Mouse (Mus musculus) midbrain, embryonic 13.5 days (tissue): Measurements from ENCODE around the gene Slc29a2. TPM values are rescaled to one million over a fixed set of nuclear protein-coding genes. Genes with fewer than 3 reads are reported as not detected.

Experiments used
- ATAC-seq: fragments of 200-750 bp; cut with Nextera tagmentation; 2 replicates; pipeline ENCODE4 v1.8.0; 2017; ENCODE audit warnings: mild to moderate bottlenecking, moderate TSS enrichment, moderate library complexity
- H3K27ac ChIP-seq: fragments of 300-500 bp; sonication (generic); 2 replicates; pipeline ENCODE4 v1.5.1; 2015; ENCODE audit warnings: inconsistent platforms, mild to moderate bottlenecking, moderate library complexity
- H3K27me3 ChIP-seq: fragments of 300-500 bp; sonication (generic); 2 replicates; pipeline ENCODE4 v1.6.1; 2015; ENCODE audit warnings: mild to moderate bottlenecking, inconsistent platforms
- H3K36me3 ChIP-seq: fragments of 300-500 bp; sonication (generic); 2 replicates; pipeline ENCODE4 v1.6.1; 2015; ENCODE audit warnings: mild to moderate bottlenecking, inconsistent platforms
- H3K4me1 ChIP-seq: fragments of 300-500 bp; sonication (generic); replicated peaks from 2 replicates; pipeline ENCODE4 v1.6.1; 2015; ENCODE audit warnings: inconsistent platforms
- H3K4me2 ChIP-seq: fragments of 300-500 bp; sonication (generic); replicated peaks from 2 replicates; pipeline ENCODE4 v1.6.1; 2015; ENCODE audit warnings: moderate library complexity, mild to moderate bottlenecking, inconsistent platforms
- H3K4me3 ChIP-seq: fragments of 300-500 bp; sonication (generic); replicated peaks from 2 replicates; pipeline ENCODE4 v1.5.1; 2015; ENCODE audit warnings: mild to moderate bottlenecking, inconsistent platforms
- H3K9ac ChIP-seq: fragments of 300-500 bp; sonication (generic); replicated peaks from 2 replicates; pipeline ENCODE4 v1.6.1; 2015; ENCODE audit warnings: mild to moderate bottlenecking, inconsistent platforms
- H3K9me3 ChIP-seq: fragments of 300-500 bp; sonication (generic); 2 replicates; pipeline ENCODE4 v1.6.1; 2016; ENCODE audit warnings: mild to moderate bottlenecking, inconsistent platforms
- WGBS: fragments of 180-500 bp; shearing (Covaris S2); methylation state at CpG from one replicate; pipeline ENCODE4 v1.1.7; 2015; 5-methylcytosine and 5-hydroxymethylcytosine counted together
- polyA plus RNA-seq: library from polyadenylated mRNA; unstranded; fragments of >200 nt; fragmentation: Nextera tagmentation; extraction: Ambion mirVana; gene quantifications from 2 replicates; pipeline ENCODE4 v1.2.1, GENCODE M21; 2015

The Slc29a2 gene
- polyA plus RNA-seq, 1 experiment from 2014 or later, result 7.8 TPM

GRCm38 (mm10) chr19:5062446-5062845, 38.8 kb downstream of the Slc29a2 start:
- H3K27ac ChIP-seq, result no peak overlapping the region
- no peak overlapping the region for H3K4me3 ChIP-seq
- ATAC-seq, result no peak
- no peaks in the 10 kb centered on the region for H3K36me3 ChIP-seq
- no peak overlapping the region for H3K4me2 ChIP-seq
- H3K9me3 ChIP-seq, result no peaks in the 10 kb centered on the region
- H3K9ac ChIP-seq, result no peak overlapping the region
- H3K27me3 ChIP-seq, result peaks cover 30% of the 10 kb centered on the region
- H3K4me1 ChIP-seq, result peaks cover 28% of the 10 kb centered on the region
- WGBS, result 81% methylated on average over 6 of the region's 6 CpGs

GRCm38 (mm10) chr19:5065104-5065503, 41.4 kb downstream of the Slc29a2 start:
- no peak for ATAC-seq
- Histone ChIP-seq H3K4me2 (no peak overlapping the region), H3K9me3 (no peaks in the 10 kb centered on the region), H3K36me3 (no peaks in the 10 kb centered on the region), H3K27ac (no peak overlapping the region), H3K9ac (0 out of 2 replicates have a peak overlapping the region, but pooled peaks have one; percentile 19), H3K27me3 (peaks cover 51% of the 10 kb centered on the region), H3K4me3 (no peak overlapping the region), H3K4me1 (peaks cover 33% of the 10 kb centered on the region)
- 75% methylated on average over 7 of the region's 7 CpGs for WGBS

DNA sequence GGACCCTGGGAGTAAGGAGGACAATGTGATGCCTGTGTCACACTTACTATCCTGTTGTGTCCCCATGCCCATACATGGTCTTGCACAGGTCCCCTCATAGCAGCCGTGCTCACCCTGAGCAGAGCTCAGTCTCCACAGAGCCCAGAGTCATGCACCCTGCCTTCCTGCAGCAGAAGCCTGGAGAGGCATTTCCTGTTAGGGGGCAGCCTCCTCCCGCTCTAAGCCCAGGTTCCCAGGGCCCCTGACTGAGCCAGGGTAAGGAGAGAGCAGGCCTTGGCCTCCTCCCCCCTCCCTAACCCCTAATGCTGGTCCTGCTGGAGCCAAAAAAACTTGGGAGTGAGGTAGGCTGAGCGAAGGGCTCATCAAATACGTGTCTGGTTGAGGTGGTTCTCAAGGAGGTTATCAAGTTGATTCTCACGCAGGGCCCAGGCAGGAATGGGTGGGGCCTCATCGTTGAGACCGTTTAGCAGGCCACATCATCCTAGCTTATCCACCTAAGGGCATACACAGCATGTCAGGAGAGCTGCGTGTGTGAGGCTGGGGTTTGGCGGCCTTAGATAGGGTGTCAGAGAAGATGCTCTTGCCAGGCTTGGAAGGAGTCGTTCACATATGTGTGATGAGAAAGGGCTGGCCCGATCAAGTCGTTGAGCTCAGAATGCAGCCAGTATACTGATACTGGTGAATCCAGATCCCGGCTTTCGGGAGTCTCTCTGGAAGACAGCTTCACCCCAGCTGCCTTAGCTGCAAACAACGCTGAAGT, 43.6 kb downstream of the Slc29a2 start:
- ATAC-seq, result no peak
- WGBS, result 11% methylated on average over 15 of the region's 15 CpGs
- Histone ChIP-seq H3K4me2 (peak overlapping the region; percentile 67), H3K4me3 (peak overlapping the region; percentile 42), H3K27ac (no peak overlapping the region), H3K9me3 (no peaks in the 10 kb centered on the region), H3K36me3 (no peaks in the 10 kb centered on the region), H3K9ac (peak overlapping the region; percentile 69), H3K4me1 (peaks cover 36% of the 10 kb centered on the region), H3K27me3 (peaks cover 62% of the 10 kb centered on the region)

DNA sequence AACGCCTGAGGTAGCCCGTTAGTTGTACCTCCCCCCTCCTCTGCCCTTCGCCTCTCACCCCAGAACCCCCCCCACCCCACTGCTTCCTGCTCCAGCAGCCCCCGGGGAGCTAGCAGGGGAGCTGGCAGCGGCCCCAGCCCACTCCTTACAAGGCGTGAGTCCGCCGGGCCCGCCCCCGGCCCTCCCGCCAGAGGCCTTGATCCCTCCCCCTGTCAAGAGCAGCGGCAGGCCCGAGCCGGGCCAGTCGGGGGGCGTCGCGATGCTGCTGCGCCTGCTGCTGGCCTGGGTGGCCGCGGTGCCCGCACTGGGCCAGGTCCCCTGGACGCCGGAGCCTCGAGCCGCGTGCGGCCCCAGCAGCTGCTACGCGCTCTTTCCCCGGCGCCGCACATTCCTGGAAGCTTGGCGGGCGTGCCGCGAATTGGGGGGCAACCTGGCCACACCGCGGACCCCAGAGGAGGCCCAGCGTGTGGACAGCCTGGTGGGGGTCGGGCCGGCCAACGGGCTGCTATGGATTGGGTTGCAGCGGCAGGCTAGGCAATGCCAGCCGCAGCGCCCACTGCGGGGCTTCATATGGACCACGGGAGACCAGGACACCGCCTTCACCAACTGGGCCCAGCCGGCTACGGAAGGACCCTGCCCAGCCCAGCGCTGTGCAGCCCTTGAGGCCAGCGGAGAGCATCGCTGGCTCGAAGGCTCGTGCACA, 44.4 kb downstream of the Slc29a2 start, which contains the start of gene Cd248:
Gene Cd248 (plus strand): TSS at position 212 of the 703 bp plus-strand sequence.
- H3K36me3 ChIP-seq, result no peaks in the 10 kb centered on the region
- no peaks in the 10 kb centered on the region for H3K9me3 ChIP-seq

DNA sequence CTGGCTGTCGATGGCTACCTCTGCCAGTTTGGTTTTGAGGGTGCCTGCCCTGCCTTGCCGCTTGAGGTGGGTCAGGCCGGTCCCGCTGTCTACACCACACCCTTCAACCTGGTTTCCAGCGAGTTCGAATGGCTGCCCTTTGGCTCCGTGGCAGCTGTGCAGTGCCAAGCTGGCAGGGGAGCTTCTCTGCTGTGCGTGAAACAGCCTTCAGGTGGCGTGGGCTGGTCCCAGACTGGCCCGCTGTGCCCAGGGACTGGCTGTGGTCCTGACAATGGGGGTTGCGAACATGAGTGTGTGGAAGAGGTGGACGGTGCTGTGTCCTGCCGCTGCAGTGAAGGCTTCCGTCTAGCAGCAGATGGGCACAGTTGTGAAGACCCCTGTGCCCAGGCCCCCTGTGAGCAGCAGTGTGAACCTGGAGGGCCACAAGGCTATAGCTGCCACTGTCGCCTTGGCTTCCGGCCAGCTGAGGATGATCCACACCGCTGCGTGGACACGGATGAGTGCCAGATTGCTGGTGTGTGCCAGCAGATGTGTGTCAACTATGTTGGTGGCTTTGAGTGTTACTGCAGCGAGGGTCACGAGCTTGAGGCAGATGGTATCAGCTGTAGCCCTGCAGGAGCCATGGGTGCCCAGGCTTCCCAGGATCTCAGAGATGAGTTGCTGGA, 45.0 kb downstream of the Slc29a2 start:
- H3K36me3 ChIP-seq, result no peaks in the 10 kb centered on the region
- H3K27me3 ChIP-seq, result peaks cover 66% of the 10 kb centered on the region
- H3K27ac ChIP-seq, result no peak overlapping the region
- peaks cover 44% of the 10 kb centered on the region for H3K4me1 ChIP-seq
- peak overlapping the region; percentile 67 for H3K4me2 ChIP-seq
- H3K9ac ChIP-seq, result peak overlapping the region; percentile 69
- H3K9me3 ChIP-seq, result no peaks in the 10 kb centered on the region
- 37% methylated on average over 21 of the region's 21 CpGs for WGBS
- ATAC-seq, result 0 out of 2 replicates have a peak, but pooled peaks have one; percentile 3
- H3K4me3 ChIP-seq, result peak overlapping the region; percentile 42

More for the DNA sequence above, 44.4 kb downstream of the Slc29a2 start, which contains the start of gene Cd248:
- Histone ChIP-seq H3K9ac (peak within 1 kb of the TSS; percentile 69), H3K4me1 (peaks cover 44% of the 10 kb centered on the region), H3K27ac (no peak within 1 kb of the TSS), H3K4me2 (peak within 1 kb of the TSS; percentile 67), H3K27me3 (peaks cover 62% of the 10 kb centered on the region), H3K4me3 (peak within 1 kb of the TSS; percentile 42)
- peak; percentile 24; the same call in 1 of the 2 replicates for ATAC-seq
- WGBS, result under 1% methylated on average over 55 of the region's 56 CpGs

- H3K9ac ChIP-seq, result no peak overlapping the region
- no peak overlapping the region for H3K27ac ChIP-seq
- no peaks in the 10 kb centered on the region for H3K36me3 ChIP-seq
- H3K4me3 ChIP-seq, result peak overlapping the region; percentile 3; the same call in 1 of the 2 replicates
- peak overlapping the region; percentile 67; the same call in 1 of the 2 replicates for H3K4me2 ChIP-seq
- 85% methylated on average over 5 of the region's 5 CpGs for WGBS
- peaks cover 44% of the 10 kb centered on the region for H3K4me1 ChIP-seq
- no peaks in the 10 kb centered on the region for H3K9me3 ChIP-seq
- ATAC-seq, result no peak
- peaks cover 72% of the 10 kb centered on the region for H3K27me3 ChIP-seq
Observed at GRCm38 (mm10) chr19:5069486-5069885, 45.8 kb downstream of the Slc29a2 start.

DNA sequence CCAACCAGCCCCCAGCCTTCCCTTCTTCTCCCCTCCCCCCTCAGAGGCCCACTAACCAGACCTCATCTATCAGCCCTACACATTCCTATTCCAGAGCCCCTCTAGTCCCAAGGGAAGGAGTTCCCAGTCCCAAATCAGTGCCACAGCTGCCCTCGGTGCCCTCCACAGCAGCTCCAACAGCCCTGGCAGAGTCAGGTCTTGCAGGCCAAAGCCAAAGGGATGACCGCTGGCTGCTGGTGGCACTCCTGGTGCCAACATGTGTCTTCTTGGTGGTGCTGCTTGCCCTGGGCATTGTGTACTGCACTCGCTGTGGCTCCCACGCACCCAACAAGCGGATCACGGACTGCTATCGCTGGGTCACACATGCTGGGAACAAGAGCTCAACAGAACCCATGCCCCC, 46.3 kb downstream of the Slc29a2 start:
- no peak for ATAC-seq
- H3K36me3 ChIP-seq, result no peaks in the 10 kb centered on the region
- H3K27ac ChIP-seq, result no peak overlapping the region
- H3K27me3 ChIP-seq, result peaks cover 75% of the 10 kb centered on the region
- 0 out of 2 replicates have a peak overlapping the region, but pooled peaks have one; percentile 9 for H3K4me2 ChIP-seq
- peak overlapping the region; percentile 3 for H3K4me3 ChIP-seq
- peaks cover 44% of the 10 kb centered on the region for H3K4me1 ChIP-seq
- no peaks in the 10 kb centered on the region for H3K9me3 ChIP-seq
- WGBS, result 85% methylated on average over 7 of the region's 7 CpGs
- H3K9ac ChIP-seq, result no peak overlapping the region

DNA sequence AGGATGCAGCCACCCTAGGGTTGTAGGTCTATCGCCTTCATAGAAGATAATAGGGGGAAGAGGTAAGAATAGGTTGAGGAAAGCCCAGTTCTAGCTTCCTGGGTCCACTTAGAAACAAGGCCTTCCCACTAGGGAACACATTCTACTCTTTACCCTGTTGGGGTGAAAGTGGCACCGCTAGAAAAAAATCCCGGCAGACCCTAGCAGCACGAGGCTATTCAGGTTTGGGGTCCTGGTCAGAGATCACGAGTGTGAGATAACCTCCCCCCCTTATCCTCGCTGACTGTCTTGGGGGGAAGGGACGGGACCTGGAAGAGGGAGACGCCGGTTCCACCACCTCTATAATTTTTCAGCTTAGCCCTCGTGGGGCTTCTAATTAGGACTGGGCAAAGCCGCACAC, 47.4 kb downstream of the Slc29a2 start:
- Histone ChIP-seq H3K27me3 (peaks cover 70% of the 10 kb centered on the region), H3K4me2 (peak overlapping the region; percentile 62), H3K4me3 (peak overlapping the region; percentile 42), H3K27ac (peak overlapping the region; percentile 52), H3K9me3 (no peaks in the 10 kb centered on the region), H3K4me1 (peaks cover 44% of the 10 kb centered on the region), H3K36me3 (no peaks in the 10 kb centered on the region), H3K9ac (peak overlapping the region; percentile 63)
- no peak for ATAC-seq
- 10% methylated on average over 11 of the region's 11 CpGs for WGBS

DNA sequence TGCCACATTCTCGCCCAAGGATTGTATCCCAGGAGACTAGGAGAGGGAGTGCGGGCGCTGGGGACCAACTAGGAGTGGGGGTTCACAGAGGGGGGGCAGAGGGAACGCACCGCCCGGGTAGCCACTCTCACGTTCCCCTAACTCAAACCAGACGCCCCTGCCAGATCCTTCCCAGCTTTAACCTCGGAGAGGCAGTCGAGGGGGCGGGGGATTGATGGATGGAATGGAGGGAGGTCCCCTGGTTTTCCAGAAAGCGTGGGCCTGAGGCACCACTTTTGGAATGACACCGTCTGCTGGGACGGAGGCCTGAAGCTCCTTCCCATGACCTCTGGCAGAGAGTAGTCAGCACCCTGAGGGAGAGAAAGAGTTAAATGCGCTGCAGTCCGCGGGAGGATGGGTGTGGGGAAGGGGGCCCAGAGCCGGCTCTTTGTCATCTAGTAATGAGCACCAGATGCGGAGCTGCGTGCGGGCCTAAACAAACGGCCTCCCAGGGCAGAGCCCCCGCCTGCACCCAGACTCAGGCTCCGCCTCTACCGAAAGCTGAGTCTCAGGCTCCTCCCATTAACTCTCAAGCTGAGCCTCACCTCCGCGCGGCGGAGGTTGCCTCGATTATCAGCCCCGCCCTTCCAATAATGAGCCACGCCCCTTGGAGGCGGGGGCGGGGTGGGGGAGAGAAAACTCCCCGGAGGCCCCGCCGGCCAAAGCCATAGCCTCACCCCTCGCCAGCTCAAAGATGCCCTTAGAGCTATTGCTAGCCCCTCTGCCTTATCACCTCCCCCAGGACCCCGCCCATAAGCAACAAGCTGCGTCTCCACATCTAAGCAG, 48.1 kb downstream of the Slc29a2 start:
- ATAC-seq, result peak; percentile 82
- Histone ChIP-seq H3K4me3 (peak overlapping the region; percentile 42), H3K9me3 (no peaks in the 10 kb centered on the region), H3K27ac (peak overlapping the region; percentile 52), H3K9ac (peak overlapping the region; percentile 63), H3K4me1 (peaks cover 44% of the 10 kb centered on the region), H3K4me2 (peak overlapping the region; percentile 62), H3K36me3 (no peaks in the 10 kb centered on the region), H3K27me3 (peaks cover 63% of the 10 kb centered on the region)
- under 1% methylated on average over 40 of the region's 40 CpGs for WGBS

GRCm38 (mm10) chr19:5072389-5073019, 48.8 kb downstream of the Slc29a2 start:
- Histone ChIP-seq H3K9ac (peak overlapping the region; percentile 63; the same call in 1 of the 2 replicates), H3K4me3 (peak overlapping the region; percentile 42), H3K27me3 (peaks cover 56% of the 10 kb centered on the region), H3K27ac (no peak overlapping the region), H3K9me3 (no peaks in the 10 kb centered on the region), H3K4me2 (peak overlapping the region; percentile 62), H3K4me1 (peaks cover 38% of the 10 kb centered on the region), H3K36me3 (no peaks in the 10 kb centered on the region)
- WGBS, result 2% methylated on average over 20 of the region's 20 CpGs
- peak; percentile 26 for ATAC-seq
